Mouse (Mus musculus) erythroblast, embryonic 14.5 days (primary cell): ENCODE measurements around the gene Actl6b. TPM values are rescaled to one million over a fixed set of nuclear protein-coding genes. Genes with fewer than 3 reads are reported as not detected.
"Not testable (repeated sequence)": the region's sequence is repeated elsewhere in the genome, so short reads cannot be mapped to it uniquely, and the experiment has no call there.

Experiments used
- H3K27me3 ChIP-seq: 2 replicates; pipeline ENCODE4 v1.6.1; 2012; ENCODE audit warnings: inconsistent platforms; ENCODE audit not compliant: control insufficient read depth
- H3K36me3 ChIP-seq: 2 replicates; pipeline ENCODE4 v1.6.1; 2012; ENCODE audit warnings: mild to moderate bottlenecking, inconsistent platforms; ENCODE audit not compliant: control insufficient read depth
- H3K4me1 ChIP-seq: 2 replicates; pipeline ENCODE4 v1.6.1; 2012; ENCODE audit warnings: inconsistent platforms; ENCODE audit not compliant: control insufficient read depth
- H3K4me3 ChIP-seq: replicated peaks from 2 replicates; pipeline ENCODE3; 2012; ENCODE audit warnings: moderate library complexity, mild to moderate bottlenecking, inconsistent platforms
- H3K9me3 ChIP-seq: 2 replicates; pipeline ENCODE4 v1.6.1; 2012; ENCODE audit warnings: low read length, inconsistent platforms, mixed read lengths; ENCODE audit not compliant: control insufficient read depth
- GATA1 ChIP-seq: IDR thresholded peaks from 2 replicates; pipeline ENCODE4 v1.6.1; 2012; ENCODE audit warnings: low read length, inconsistent platforms, mixed read lengths
- TAL1 ChIP-seq: IDR thresholded peaks from 3 replicates; pipeline ENCODE4 v1.6.1; 2012; ENCODE audit warnings: low read length, inconsistent platforms, mixed read lengths
- polyA plus RNA-seq: library from polyadenylated mRNA; stranded (reverse); fragments of >175 nt; gene quantifications from 2 replicates; pipeline ENCODE4 v1.2.3, GENCODE M21; 2012

The Actl6b gene
- polyA plus RNA-seq, 1 experiment: not detected

DNA sequence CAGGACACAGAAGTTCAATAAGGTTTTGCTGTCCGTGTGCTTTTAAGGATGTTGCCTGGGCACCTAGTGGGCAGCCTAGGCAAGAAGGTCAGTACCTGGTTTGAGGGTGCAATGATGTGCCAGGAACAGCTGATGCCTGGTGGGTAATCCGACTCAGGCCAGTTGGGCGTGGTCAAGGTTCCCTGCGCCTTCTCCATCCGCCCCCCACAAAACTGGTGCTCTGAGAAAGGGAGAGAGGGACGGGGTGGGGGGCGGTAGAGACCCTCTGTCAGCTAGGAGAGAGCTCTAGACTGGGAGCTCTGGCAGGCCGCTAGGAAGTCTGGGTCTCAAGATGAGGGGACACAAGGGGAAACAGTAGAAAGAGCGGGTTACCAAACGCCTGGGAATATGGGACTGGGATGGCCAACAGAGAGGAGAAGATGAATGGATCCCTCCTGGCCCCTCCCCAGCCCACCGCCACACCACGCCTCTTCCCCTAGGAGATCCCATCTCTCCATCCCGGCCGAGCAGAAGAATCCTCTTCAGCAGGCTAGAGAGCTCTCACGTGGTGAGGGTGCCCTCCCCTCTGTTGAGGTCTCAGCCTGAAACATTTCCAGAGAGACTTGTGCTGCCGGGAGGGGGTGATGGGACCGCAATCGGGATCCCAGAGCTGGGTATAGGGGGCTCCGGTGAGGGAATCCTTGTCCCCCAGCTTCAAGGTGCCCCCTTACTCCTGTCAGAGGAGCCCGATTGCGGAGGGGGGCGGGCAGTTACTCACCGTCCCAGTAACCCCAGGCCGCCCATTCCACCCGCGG lies 54.7 kb downstream of the Actl6b start:
- TF ChIP-seq TAL1: no peak
- TF ChIP-seq GATA1: no peak
- Histone ChIP-seq H3K4me3 (no peak overlapping the region), H3K36me3 (peaks cover 13% of the 10 kb centered on the region), H3K9me3 (no peaks in the 10 kb centered on the region), H3K4me1 (peaks cover 39% of the 10 kb centered on the region), H3K27me3 (peaks cover 29% of the 10 kb centered on the region)

DNA sequence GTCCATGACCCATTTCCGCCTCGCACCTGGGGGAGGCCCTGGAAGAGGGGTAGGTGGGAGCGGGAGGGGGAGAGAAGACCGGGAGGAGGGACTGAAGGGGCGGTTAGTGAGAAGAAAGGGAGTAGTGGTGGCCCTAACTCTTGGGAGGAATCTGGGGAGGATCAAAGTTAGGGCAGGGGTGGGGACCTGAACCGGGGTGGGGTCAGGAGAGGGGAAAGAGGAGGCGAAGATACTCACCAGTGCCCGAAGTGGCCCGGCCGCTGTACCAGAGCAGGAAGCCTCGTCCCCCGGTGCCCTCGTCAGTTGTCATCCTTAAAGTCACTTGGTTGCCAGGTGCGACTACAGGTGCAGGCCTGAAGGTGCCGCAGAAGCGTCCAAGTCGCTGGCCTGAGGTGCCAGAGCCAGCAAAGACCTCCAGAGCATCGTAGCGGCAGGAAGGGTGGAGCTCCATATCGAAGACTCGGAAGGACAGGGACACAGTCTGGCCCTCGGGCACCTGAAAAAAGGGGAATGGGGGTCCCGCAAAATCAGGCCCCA lies 55.4 kb downstream of the Actl6b start:
- no peak for TF ChIP-seq TAL1
- TF ChIP-seq GATA1: no peak
- H3K4me1 ChIP-seq: peaks cover 40% of the 10 kb centered on the region
- no peak overlapping the region for H3K4me3 ChIP-seq
- peaks cover 31% of the 10 kb centered on the region for H3K27me3 ChIP-seq
- H3K36me3 ChIP-seq: peaks cover 13% of the 10 kb centered on the region
- no peaks in the 10 kb centered on the region for H3K9me3 ChIP-seq

DNA sequence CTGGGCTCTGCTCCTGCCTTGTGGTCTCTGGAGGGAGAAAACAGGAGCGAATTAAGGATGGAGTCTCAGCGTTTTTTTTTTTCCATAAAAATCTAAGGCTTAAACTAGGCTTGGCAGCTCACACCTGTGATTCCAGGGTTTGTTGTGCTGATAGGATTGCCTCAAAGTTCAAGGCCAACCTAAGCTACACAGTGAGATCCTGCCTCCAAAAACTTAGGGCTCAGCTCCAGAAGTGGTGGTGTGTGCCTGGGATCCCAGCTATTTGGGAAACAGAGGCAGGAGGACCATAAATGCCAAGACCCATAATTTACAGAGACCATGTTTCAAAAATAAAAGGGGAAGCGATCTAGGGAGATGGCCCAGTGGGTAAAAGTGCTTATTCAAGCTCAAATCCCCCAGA lies 56.0 kb downstream of the Actl6b start:
- H3K9me3 ChIP-seq: no peaks in the 10 kb centered on the region
- H3K36me3 ChIP-seq: peaks cover 13% of the 10 kb centered on the region
- TF ChIP-seq GATA1 (no peak), TAL1 (no peak)
- H3K4me3 ChIP-seq: no peak overlapping the region
- H3K4me1 ChIP-seq: peaks cover 36% of the 10 kb centered on the region
- peaks cover 31% of the 10 kb centered on the region for H3K27me3 ChIP-seq

DNA sequence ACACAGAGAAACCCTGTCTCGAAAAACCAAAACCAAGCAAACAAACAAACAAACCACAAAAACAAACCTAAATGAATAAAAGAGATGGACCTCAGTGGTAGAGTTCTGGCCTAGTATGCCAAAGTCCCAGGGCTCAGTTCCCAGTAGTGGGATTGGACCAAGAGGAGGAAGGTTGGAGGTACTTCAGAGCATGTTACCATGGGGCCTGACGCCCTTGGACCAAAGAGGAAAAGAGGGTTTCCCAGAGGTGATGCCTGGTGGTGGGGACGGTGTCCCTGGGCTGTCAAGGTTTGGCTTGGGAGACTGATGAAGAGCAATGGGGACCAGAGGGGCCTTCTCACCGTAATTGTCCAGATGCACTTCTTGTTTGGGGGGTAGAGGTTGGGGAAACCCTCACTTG lies 56.7 kb downstream of the Actl6b start:
- Histone ChIP-seq H3K9me3 (no peaks in the 10 kb centered on the region), H3K36me3 (peaks cover 12% of the 10 kb centered on the region), H3K27me3 (peaks cover 31% of the 10 kb centered on the region), H3K4me1 (peaks cover 31% of the 10 kb centered on the region), H3K4me3 (no peak overlapping the region)
- TF ChIP-seq TAL1 (no peak), GATA1 (no peak)

DNA sequence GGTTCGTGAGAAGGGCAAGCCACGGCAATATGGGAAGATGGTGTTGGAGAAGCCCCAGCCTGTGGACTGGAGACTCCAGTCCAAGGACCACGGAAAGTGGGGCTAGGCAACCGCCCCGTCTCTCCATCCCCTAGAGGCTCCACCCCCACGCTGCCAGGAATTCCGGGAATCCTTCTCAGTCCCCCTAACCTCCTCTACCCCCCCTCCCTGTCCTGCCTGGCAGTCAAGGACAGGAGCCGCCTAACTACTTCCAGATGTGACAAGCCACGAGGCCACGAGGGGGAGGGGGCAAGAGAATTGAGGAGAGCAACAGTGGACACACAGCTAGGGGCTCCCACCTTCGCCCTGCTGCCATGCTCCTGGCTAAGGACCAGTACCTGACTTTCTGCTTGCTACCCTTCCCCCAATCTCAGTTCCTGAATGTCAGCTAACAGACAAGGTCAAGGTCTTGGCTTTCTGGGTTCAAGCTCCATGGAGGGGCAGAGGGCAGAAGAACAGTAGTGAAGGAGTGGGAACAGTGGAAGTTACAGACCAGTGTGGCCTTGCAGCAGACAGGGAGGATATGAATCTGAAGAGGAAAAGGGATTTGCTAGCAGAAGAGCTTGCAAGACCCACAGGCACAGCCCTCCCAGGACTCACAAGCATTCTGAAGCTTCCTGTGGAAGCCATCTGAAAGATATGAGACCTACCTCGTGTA lies 57.4 kb downstream of the Actl6b start:
- H3K9me3 ChIP-seq: no peaks in the 10 kb centered on the region
- H3K27me3 ChIP-seq: peaks cover 31% of the 10 kb centered on the region
- no peak for TF ChIP-seq GATA1
- no peak for TF ChIP-seq TAL1
- peaks cover 8% of the 10 kb centered on the region for H3K36me3 ChIP-seq
- no peak overlapping the region for H3K4me3 ChIP-seq
- peaks cover 25% of the 10 kb centered on the region for H3K4me1 ChIP-seq

DNA sequence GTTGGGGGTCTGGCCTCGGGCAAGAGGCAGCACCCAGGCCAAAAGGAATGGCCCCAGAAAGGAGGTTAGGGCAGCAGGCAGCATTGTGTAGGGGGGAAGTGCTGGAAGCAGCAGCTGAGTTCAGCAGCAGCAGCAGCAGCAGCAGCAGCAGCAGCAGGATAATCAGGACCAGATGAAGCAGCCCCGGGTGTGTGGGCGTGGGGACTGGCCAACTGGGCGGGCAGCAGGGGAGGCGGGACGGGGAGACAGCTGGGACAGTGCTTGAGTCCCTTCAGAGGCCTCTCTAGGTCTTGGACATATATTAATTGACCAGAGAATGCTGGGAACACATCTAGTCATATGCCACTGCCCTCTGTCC lies 57.9 kb downstream of the Actl6b start:
- Histone ChIP-seq H3K36me3 (peaks cover 5% of the 10 kb centered on the region), H3K4me1 (peaks cover 20% of the 10 kb centered on the region), H3K9me3 (no peaks in the 10 kb centered on the region), H3K27me3 (peaks cover 31% of the 10 kb centered on the region), H3K4me3 (no peak overlapping the region)
- no peak for TF ChIP-seq TAL1
- no peak for TF ChIP-seq GATA1

DNA sequence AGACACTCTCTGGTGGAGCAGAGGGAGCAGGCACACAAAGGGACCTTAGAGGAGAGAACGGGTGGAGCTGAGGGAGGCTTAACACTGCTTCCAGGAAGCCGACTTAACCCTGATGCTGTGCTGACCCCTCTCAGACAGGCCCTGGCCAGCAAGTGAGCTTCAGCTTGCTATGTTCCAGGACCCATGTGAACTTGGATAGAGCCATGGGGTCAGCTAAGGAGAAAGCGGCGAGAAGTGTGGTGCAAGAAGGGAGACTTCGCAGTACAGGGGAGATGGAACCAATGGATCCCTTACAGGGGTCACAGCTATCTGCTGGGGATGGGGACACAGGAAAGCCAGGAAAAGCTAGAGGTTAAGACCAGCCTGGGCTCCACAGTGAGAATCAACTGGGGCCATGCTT lies 59.8 kb downstream of the Actl6b start:
- no peak for TF ChIP-seq TAL1
- no peak for TF ChIP-seq GATA1
- no peaks in the 10 kb centered on the region for H3K9me3 ChIP-seq
- H3K4me1 ChIP-seq: peaks cover 14% of the 10 kb centered on the region
- H3K27me3 ChIP-seq: peaks cover 29% of the 10 kb centered on the region
- no peak overlapping the region for H3K4me3 ChIP-seq
- H3K36me3 ChIP-seq: no peaks in the 10 kb centered on the region

DNA sequence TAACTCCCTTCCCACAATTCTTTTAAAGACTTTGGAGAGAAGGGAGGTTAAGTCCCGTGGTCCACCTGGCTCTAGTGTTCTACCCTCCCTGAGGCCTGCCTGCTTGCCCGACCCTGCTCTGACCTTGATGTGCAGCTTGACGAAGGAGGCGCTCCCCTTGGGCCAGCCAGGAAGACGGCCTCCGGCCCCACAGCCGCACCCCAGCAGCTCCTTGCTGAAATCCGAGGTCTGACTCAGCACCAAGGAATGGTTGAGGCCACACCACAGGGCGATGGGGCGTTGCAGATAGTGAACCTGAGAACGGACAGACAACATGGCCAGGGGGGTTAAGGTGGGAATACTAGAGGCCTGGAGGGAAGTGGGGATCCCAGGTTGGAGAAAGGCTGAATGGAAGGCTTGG lies 60.2 kb downstream of the Actl6b start, which contains the start of gene Pcolce:
Pcolce (minus strand) TSS at position 235 of the 400 bp plus-strand sequence.
- Histone ChIP-seq H3K36me3 (no peaks in the 10 kb centered on the region), H3K27me3 (peaks cover 29% of the 10 kb centered on the region), H3K9me3 (no peaks in the 10 kb centered on the region), H3K4me1 (peaks cover 13% of the 10 kb centered on the region), H3K4me3 (no peak within 1 kb of the TSS)
- TF ChIP-seq TAL1 (no peak), GATA1 (no peak)

DNA sequence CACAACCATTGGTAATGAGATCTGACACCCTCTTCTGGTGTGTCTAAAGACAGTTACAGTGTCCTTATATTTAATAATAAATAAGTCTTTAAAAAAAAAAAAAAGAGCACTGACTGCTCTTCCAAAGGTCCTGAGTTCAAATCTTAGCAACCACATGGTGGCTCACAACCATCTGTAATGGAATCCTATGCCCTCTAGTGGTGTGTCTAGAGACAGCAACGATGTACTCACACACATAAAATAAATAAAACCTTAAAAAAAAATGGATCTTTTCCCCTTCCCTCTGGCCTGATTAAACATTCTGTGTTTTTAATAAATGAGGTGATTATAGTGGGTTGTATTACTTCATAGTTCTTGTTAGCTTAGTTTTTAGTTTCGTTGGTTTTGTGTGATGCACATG lies 61.6 kb downstream of the Actl6b start:
- H3K36me3 ChIP-seq, H3K4me3 ChIP-seq, H3K9me3 ChIP-seq: not testable (repeated sequence)
- Histone ChIP-seq H3K27me3 (peaks cover 29% of the 10 kb centered on the region), H3K4me1 (peaks cover 11% of the 10 kb centered on the region)
